Mouse (Mus musculus) hindbrain, embryonic 11.5 days (tissue): Measurements from ENCODE around the gene Cfap65. TPM values are rescaled to one million over a fixed set of nuclear protein-coding genes. Genes with fewer than 3 reads are reported as not detected.

ENCODE experiments used
- ATAC-seq: fragments of 200-750 bp; cut with Nextera tagmentation; 2 replicates; pipeline ENCODE4 v1.8.0; 2017; ENCODE audit warnings: mild to moderate bottlenecking, moderate TSS enrichment, moderate library complexity; ENCODE audit not compliant: low FRiP score
- DNase-seq: peaks from one replicate; pipeline ENCODE4 v3.0.0-alpha.2; 2015; ENCODE audit warnings: low spot score
- H3K27ac ChIP-seq: fragments of 300-500 bp; sonication (generic); 2 replicates; pipeline ENCODE4 v1.5.1; 2014; ENCODE audit warnings: mild to moderate bottlenecking, low read depth, low read length
- H3K27me3 ChIP-seq: fragments of 300-500 bp; sonication (generic); 2 replicates; pipeline ENCODE4 v1.6.1; 2014; ENCODE audit warnings: mild to moderate bottlenecking, low read length, moderate library complexity, mixed read lengths; ENCODE audit not compliant: control insufficient read depth, insufficient read depth
- H3K36me3 ChIP-seq: fragments of 300-500 bp; sonication (generic); 2 replicates; pipeline ENCODE4 v1.6.1; 2014; ENCODE audit warnings: mild to moderate bottlenecking, low read length, moderate library complexity, mixed read lengths; ENCODE audit not compliant: control insufficient read depth, insufficient read depth
- H3K4me1 ChIP-seq: fragments of 300-500 bp; sonication (generic); replicated peaks from 2 replicates; pipeline ENCODE4 v1.6.1; 2014; ENCODE audit warnings: low read length, mixed read lengths; ENCODE audit not compliant: control insufficient read depth, insufficient read depth
- H3K4me2 ChIP-seq: fragments of 300-500 bp; sonication (generic); replicated peaks from 2 replicates; pipeline ENCODE4 v1.6.1; 2014; ENCODE audit warnings: mild to moderate bottlenecking, low read depth, low read length
- H3K4me3 ChIP-seq: fragments of 300-500 bp; sonication (generic); 2 replicates; pipeline ENCODE4 v1.5.1; 2014; ENCODE audit warnings: low read depth, low read length
- H3K9ac ChIP-seq: fragments of 300-500 bp; sonication (generic); 2 replicates; pipeline ENCODE4 v1.6.1; 2014; ENCODE audit warnings: low read depth, low read length
- H3K9me3 ChIP-seq: fragments of 300-500 bp; sonication (generic); 2 replicates; pipeline ENCODE4 v1.6.1; 2016; ENCODE audit warnings: low read length; ENCODE audit not compliant: control insufficient read depth
- WGBS: fragments of 180-500 bp; shearing (Covaris S2); extraction: QIAGEN DNeasy Blood & Tissue Kit; methylation state at CpG from one replicate; pipeline ENCODE4 v1.1.7; 2014; 5-methylcytosine and 5-hydroxymethylcytosine counted together
- polyA plus RNA-seq: library from polyadenylated mRNA; unstranded; fragments of >200 nt; fragmentation: Nextera tagmentation; extraction: Ambion mirVana; gene quantifications from 2 replicates; pipeline ENCODE4 v1.2.1, GENCODE M21; 2014

Gene Cfap65
- polyA plus RNA-seq, 1 experiment from 2014 or later = 1.2 TPM

- ATAC-seq (no peak), DNase-seq (no peak)
- Histone ChIP-seq H3K4me1 (no peaks in the 10 kb centered on the region), H3K4me3 (no peak overlapping the region), H3K27me3 (no peaks in the 10 kb centered on the region), H3K27ac (no peak overlapping the region), H3K9me3 (no peaks in the 10 kb centered on the region), H3K36me3 (no peaks in the 10 kb centered on the region), H3K4me2 (no peak overlapping the region), H3K9ac (no peak overlapping the region)
- WGBS = 77% methylated on average over 5 of the region's 5 CpGs
Measured at GRCm38 (mm10) chr1:74962126-74962852, 26.9 kb upstream of the Cfap65 start.

DNA sequence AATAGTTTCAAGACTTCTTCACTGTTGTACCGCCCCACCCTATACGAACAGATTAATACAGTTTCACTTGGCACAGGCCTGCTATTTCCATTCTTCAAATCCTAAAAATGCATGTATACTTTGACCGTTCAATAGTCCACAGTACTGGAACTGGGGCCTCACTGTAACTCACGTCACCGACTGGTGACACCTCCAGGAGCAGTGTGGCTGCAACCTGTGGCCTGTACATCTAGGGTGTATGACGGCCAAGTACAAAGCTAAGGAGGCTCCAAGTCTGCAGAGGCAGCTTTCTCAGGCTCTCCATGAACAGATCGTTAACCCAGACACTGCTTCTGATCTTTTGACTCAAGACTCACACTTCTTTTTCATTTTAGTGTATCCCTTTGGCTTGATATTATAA lies 26.3 kb upstream of the Cfap65 start:
- no peak for ATAC-seq
- no peak for DNase-seq
- 92% methylated on average over 7 of the region's 7 CpGs for WGBS
- no peaks in the 10 kb centered on the region for H3K4me1 ChIP-seq
- no peak overlapping the region for H3K9ac ChIP-seq
- H3K4me2 ChIP-seq = no peak overlapping the region
- no peak overlapping the region for H3K27ac ChIP-seq
- H3K36me3 ChIP-seq = no peaks in the 10 kb centered on the region
- no peak overlapping the region for H3K4me3 ChIP-seq
- H3K9me3 ChIP-seq = no peaks in the 10 kb centered on the region
- no peaks in the 10 kb centered on the region for H3K27me3 ChIP-seq

DNA sequence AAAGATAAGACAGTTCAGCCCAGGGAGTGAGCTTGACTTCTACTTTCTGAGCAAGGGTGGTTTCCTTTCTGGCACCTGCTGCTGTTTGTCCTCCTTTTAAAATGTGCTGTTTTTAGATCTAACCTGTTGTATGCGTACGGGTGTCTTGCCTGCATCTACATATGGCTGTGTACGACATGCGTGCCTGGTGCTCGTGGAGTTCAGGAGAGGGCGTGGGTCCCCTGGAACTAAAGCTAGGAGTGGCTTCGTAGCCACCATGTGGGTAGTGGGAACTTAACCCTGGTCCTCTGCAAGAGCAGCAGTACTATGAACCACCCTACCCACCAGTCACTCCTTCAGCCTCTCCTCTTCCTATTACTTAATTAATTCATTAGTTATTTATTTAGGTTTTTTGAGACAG lies 24.7 kb upstream of the Cfap65 start:
- no peak overlapping the region for H3K4me2 ChIP-seq
- DNase-seq (no peak), ATAC-seq (no peak)
- H3K9ac ChIP-seq = no peak overlapping the region
- no peaks in the 10 kb centered on the region for H3K4me1 ChIP-seq
- no peak overlapping the region for H3K4me3 ChIP-seq
- WGBS = 88% methylated on average over 7 of the region's 7 CpGs
- no peak overlapping the region for H3K27ac ChIP-seq
- no peaks in the 10 kb centered on the region for H3K36me3 ChIP-seq
- H3K27me3 ChIP-seq = no peaks in the 10 kb centered on the region; the same call in 1 of the 2 replicates
- H3K9me3 ChIP-seq = no peaks in the 10 kb centered on the region

DNA sequence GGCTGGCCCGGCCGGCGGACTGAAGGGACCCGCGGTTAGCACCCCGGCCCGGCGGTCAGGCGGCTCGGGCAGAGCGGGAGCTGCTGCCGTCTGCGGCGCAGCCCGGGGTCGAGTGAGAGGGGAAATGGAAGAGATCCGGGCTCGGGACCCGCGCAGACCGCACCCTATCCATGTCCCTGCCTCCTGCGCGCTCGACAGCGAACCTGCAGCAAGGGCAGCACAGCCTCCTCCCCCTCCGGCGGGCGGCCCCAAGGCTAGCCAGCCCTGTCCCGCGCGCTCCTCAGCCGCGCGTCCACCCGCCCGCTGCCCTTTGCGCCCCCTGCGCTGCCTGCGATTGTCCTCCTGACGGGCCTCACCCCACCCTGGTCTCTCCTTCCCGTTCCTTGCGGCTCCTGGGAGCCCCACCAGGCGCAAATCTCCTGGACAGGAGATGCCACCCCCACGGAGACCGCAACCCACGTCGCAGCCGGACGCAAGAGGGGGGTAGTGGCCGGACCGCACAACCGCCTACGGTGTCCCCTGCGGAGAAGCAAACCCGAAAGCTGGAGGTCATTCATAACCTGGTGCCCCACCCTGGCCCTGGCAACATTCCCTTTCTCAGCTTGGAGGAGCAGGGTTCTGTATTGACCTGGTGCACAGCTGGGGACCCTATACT lies 16.3 kb upstream of the Cfap65 start, which contains the start of gene Ihh:
Ihh (minus strand) TSS at position 117 of the 655 bp plus-strand sequence.
- H3K4me2 ChIP-seq = peak within 1 kb of the TSS; percentile 58
- no peak within 1 kb of the TSS for H3K9ac ChIP-seq
- whole genome bisulfite sequencing = 3% methylated on average over 43 of the region's 55 CpGs
- DNase-seq (peak; percentile 48), ATAC-seq (no peak)
- peak within 1 kb of the TSS; percentile 32 for H3K4me3 ChIP-seq
- H3K4me1 ChIP-seq = peaks cover 8% of the 10 kb centered on the region; the same call in 1 of the 2 replicates
- H3K9me3 ChIP-seq = no peaks in the 10 kb centered on the region
- H3K36me3 ChIP-seq = no peaks in the 10 kb centered on the region
- peaks cover 76% of the 10 kb centered on the region for H3K27me3 ChIP-seq
- H3K27ac ChIP-seq = no peak within 1 kb of the TSS

DNA sequence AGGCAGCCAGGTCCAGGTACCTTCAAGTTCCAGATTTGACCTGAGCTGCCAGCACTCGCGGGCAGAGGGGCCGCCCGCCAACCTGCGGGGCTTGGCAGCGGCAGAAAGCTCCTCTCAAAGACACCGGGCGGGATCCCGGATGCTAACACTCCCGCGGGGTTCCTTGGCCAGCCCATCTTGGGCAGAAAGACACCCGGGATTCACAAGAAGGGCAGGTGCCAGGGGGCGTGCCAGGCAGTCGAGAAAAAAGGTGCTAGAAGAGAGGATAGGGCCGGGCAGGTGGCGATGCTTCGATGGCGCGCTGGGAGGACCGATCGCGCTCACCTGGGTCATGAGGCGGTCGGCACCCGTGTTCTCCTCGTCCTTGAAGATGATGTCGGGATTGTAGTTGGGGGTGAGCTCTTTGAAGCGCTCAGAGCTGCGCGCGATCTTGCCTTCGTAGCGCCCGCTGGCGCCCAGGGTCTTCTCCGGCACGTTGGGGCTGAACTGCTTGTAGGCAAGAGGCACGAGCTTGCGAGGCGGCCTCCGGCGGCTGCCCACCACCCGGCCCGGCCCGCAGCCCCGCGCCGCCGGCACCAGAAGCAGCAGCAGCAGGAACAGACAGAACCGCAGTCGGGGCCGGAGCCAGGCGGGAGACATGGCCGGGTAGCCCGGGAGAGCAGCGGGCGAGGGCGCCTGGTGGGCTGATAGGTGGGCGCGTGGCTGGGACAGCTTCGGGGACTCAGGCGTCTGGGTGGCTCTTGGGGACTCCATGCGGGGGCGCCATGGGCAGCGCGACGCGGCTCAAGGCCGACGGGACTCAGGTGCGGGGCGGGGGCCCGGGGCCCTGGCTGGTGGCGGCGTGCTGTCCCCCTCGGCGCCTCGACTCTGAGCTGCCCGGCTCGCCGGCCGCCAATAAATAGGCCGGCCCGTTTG lies 15.4 kb upstream of the Cfap65 start:
- no peak overlapping the region for H3K27ac ChIP-seq
- no peak overlapping the region for H3K9ac ChIP-seq
- ATAC-seq (no peak), DNase-seq (peak; percentile 51)
- no peaks in the 10 kb centered on the region for H3K36me3 ChIP-seq
- peak overlapping the region; percentile 32 for H3K4me3 ChIP-seq
- H3K9me3 ChIP-seq = no peaks in the 10 kb centered on the region
- H3K4me2 ChIP-seq = peak overlapping the region; percentile 58
- H3K4me1 ChIP-seq = peaks cover 8% of the 10 kb centered on the region; the same call in 1 of the 2 replicates
- WGBS = 2% methylated on average over 72 of the region's 84 CpGs
- H3K27me3 ChIP-seq = peaks cover 83% of the 10 kb centered on the region

DNA sequence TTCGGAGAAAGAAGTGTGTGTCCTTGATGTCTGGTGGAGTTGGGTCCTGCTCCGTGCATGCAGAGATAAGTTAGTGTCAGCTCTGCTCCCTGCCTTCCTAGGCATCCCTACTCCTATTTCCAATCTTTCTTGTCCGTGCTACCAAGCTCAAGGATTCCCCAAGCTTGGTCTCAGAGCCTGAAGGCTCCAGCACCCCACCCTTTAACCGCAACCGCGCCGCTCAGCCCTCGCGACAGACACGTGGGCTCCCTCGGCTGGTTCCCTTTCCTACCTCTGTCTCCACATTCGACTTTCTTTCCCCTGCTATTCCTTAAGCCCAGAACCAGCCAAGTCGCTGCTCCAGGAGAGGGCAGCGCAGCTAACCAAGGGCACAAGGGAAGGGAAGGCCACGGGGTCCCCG lies 14.7 kb upstream of the Cfap65 start:
- Histone ChIP-seq H3K9ac (no peak overlapping the region), H3K4me2 (no peak overlapping the region)

DNA sequence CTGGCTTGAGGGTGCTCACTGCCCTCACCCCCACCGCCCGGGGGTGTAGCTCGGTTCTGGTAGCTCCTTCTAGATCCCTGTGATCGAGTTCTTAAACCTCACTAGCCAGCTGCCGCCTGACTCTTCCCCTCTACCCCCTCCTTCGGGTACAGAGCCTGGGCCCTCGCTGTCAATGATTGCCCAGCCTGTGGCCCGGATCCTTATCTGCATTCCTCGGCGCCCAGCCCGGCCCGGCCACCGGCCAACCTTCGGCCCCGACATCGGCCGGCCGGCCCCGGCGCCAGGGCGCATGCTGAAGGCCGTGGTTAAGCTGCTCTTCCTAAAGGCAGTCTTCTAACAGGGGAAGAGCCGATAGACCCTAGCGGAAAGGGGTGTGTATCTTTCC lies 14.3 kb upstream of the Cfap65 start:
- Histone ChIP-seq H3K9ac (no peak overlapping the region), H3K4me3 (no peak overlapping the region), H3K4me2 (no peak overlapping the region), H3K9me3 (no peaks in the 10 kb centered on the region), H3K36me3 (no peaks in the 10 kb centered on the region), H3K27me3 (peaks cover 84% of the 10 kb centered on the region), H3K4me1 (peaks cover 8% of the 10 kb centered on the region; the same call in 1 of the 2 replicates), H3K27ac (no peak overlapping the region)
- DNase-seq (no peak), ATAC-seq (no peak)
- 2% methylated on average over 24 of the region's 24 CpGs for WGBS

More for the DNA sequence above, 14.7 kb upstream of the Cfap65 start:
- no peaks in the 10 kb centered on the region for H3K9me3 ChIP-seq
- no peaks in the 10 kb centered on the region for H3K36me3 ChIP-seq
- peaks cover 86% of the 10 kb centered on the region for H3K27me3 ChIP-seq
- WGBS = 3% methylated on average over 16 of the region's 16 CpGs
- no peak overlapping the region for H3K4me3 ChIP-seq
- H3K27ac ChIP-seq = no peak overlapping the region
- DNase-seq (peak; percentile 49), ATAC-seq (no peak)
- peaks cover 8% of the 10 kb centered on the region; the same call in 1 of the 2 replicates for H3K4me1 ChIP-seq

- Histone ChIP-seq H3K4me2 (no peak overlapping the region), H3K27ac (no peak overlapping the region), H3K36me3 (no peaks in the 10 kb centered on the region), H3K9me3 (no peaks in the 10 kb centered on the region), H3K4me1 (peaks cover 8% of the 10 kb centered on the region; the same call in 1 of the 2 replicates), H3K9ac (no peak overlapping the region), H3K4me3 (no peak overlapping the region), H3K27me3 (peaks cover 83% of the 10 kb centered on the region)
- WGBS = 2% methylated on average over 20 of the region's 20 CpGs
- ATAC-seq (peak; percentile 70; the same call in 1 of the 2 replicates), DNase-seq (peak; percentile 75)
Measured at GRCm38 (mm10) chr1:74948784-74949665, 13.6 kb upstream of the Cfap65 start.
